Comparison of ENCODE assay signal across 1 mouse cellular context in genomic region chr7:141006446-141006845, GRCm38 (mm10).
TF ChIP-seq lines count a peak whose summit lies in the region.

No protein-coding gene starts in this region.

TF ChIP-seq in MEL, 35 proteins besides CTCF, POLR2A, EP300 and RAD21:
- TF ChIP-seq SIN3A (IDR thresholded peaks at IDR 0.05; ENCODE audit: low read length) = no peak
- TF ChIP-seq RCOR1 (IDR thresholded peaks at IDR 0.05; ENCODE audit: low read depth, low read length) = no peak
- no peak for TF ChIP-seq MYB (IDR thresholded peaks at IDR 0.05; ENCODE audit: low read depth, low read length)
- TF ChIP-seq POLR2AphosphoS2 (IDR thresholded peaks at IDR 0.05; ENCODE audit: low read length) = no peak
- no peak for TF ChIP-seq HCFC1 (IDR thresholded peaks at IDR 0.05; ENCODE audit: low read depth, low read length)
- no peak for TF ChIP-seq ETS1 (IDR thresholded peaks at IDR 0.05; ENCODE audit: low read depth, low read length)
- TF ChIP-seq MEF2A (IDR thresholded peaks at IDR 0.05; ENCODE audit: extremely low read depth, insufficient replicate concordance, low read depth, low read length, poor library complexity, severe bottlenecking) = no peak
- no peak for TF ChIP-seq MYC (IDR thresholded peaks at IDR 0.05; ENCODE audit: low read depth, low read length)
TF ChIP-seq in MEL: peak in this region for 0.
